Mouse (Mus musculus) layer of hippocampus, adult 8-10 months (tissue): ENCODE data around the gene Ppp1r37. TPM values are rescaled to one million over a fixed set of nuclear protein-coding genes. Genes with fewer than 3 reads are reported as not detected.

Experiments used
- DNase-seq, 2 experiments: peaks; one replicate each; pipeline ENCODE4 v3.0.0; 2022; ENCODE audit warnings: low spot score in 2 of 2
- total RNA-seq, 4 experiments: library from RNA; stranded (reverse); gene quantifications; 2 replicates each; pipeline ENCODE4 v1.2.4; 2022

The Ppp1r37 gene
- total RNA-seq, 4 experiments from 2014 or later, result 97.7 to 120 (median 108) TPM

- DNase-seq, result no peak
Measured at GRCm38 (mm10) chr7:19503481-19504068, 59.3 kb downstream of the Ppp1r37 start.

- DNase-seq, result no peak
Measured at GRCm38 (mm10) chr7:19501658-19502057, 61.2 kb downstream of the Ppp1r37 start.

GRCm38 (mm10) chr7:19500420-19501363, 62.2 kb downstream of the Ppp1r37 start:
- DNase-seq, result no peak

- no peak for DNase-seq
Measured at GRCm38 (mm10) chr7:19498326-19498725, 64.5 kb downstream of the Ppp1r37 start.

GRCm38 (mm10) chr7:19496214-19496555, 66.7 kb downstream of the Ppp1r37 start:
- no peak for DNase-seq

- DNase-seq, result no peak
Measured at GRCm38 (mm10) chr7:19495521-19496213, 67.2 kb downstream of the Ppp1r37 start.

- no peak for DNase-seq
Measured at GRCm38 (mm10) chr7:19494751-19495474, 68.0 kb downstream of the Ppp1r37 start.

- no peak for DNase-seq
Measured at GRCm38 (mm10) chr7:19491731-19492130, 71.1 kb downstream of the Ppp1r37 start.

GRCm38 (mm10) chr7:19489525-19489924, 73.4 kb downstream of the Ppp1r37 start:
- DNase-seq, result no peak

- no peak for DNase-seq
Measured at GRCm38 (mm10) chr7:19486549-19486948, 76.3 kb downstream of the Ppp1r37 start.

- no peak for DNase-seq
Measured at GRCm38 (mm10) chr7:19485488-19485887, 77.4 kb downstream of the Ppp1r37 start.

- no peak for DNase-seq
Measured at GRCm38 (mm10) chr7:19483281-19483680, 79.6 kb downstream of the Ppp1r37 start.

Other genes with a start within 250 kb of the Ppp1r37 start
- gene Ercc1, start 218.3 kb downstream of the Ppp1r37 start, total RNA-seq, result 10 to 100 TPM; 41.9 to 47.8 (median 43.2) TPM
- gene Cd3eap, start 203.6 kb downstream of the Ppp1r37 start, total RNA-seq, result 10 to 100 TPM; 18.3 to 20.2 (median 19.0) TPM
- gene Ppp1r13l, start 203.3 kb downstream of the Ppp1r37 start, total RNA-seq, result 1 to 10 TPM; 5.7 to 9.2 (median 8.1) TPM
- 10 to 100 TPM; 36.0 to 41.5 (median 37.7) TPM for gene Ercc2, start 181.1 kb downstream of the Ppp1r37 start, total RNA-seq
- 1 to 10 TPM; 3.7 to 8.4 (median 6.9) TPM for gene Klc3, start 159.0 kb downstream of the Ppp1r37 start, total RNA-seq
- 1 to 10 TPM in 1 of 4 experiments, under 1 TPM in 1, not detected in 2; 0.18 to 4.8 TPM for gene Ckm, start 158.3 kb downstream of the Ppp1r37 start, total RNA-seq
- gene Mark4, start 104.3 kb downstream of the Ppp1r37 start, total RNA-seq, result 100 to 1,000 TPM in 1 of 4 experiments, 10 to 100 TPM in 3; 87.6 to 103 (median 95.0) TPM
- gene Exoc3l2, start 99.7 kb downstream of the Ppp1r37 start, total RNA-seq, result under 1 TPM; 0.08 to 0.41 (median 0.38) TPM
- gene Bloc1s3, start 54.7 kb downstream of the Ppp1r37 start, total RNA-seq, result 1 to 10 TPM; 4.7 to 6.7 (median 5.9) TPM
- gene Trappc6a, start 54.7 kb downstream of the Ppp1r37 start, total RNA-seq, result 10 to 100 TPM; 17.1 to 25.2 (median 21.6) TPM
- gene Nkpd1, start 45.2 kb downstream of the Ppp1r37 start, total RNA-seq, result under 1 TPM; 0.39 to 0.86 (median 0.77) TPM
- 1 to 10 TPM in 2 of 4 experiments, under 1 TPM in 2; 0.90 to 1.3 (median 1.0) TPM for gene Zfp296, start 14.2 kb upstream of the Ppp1r37 start, total RNA-seq
- 10 to 100 TPM; 43.4 to 54.4 (median 49.2) TPM for gene Gemin7, start 14.5 kb upstream of the Ppp1r37 start, total RNA-seq
- 100 to 1,000 TPM in 2 of 4 experiments, 10 to 100 TPM in 2; 96.9 to 109 (median 101) TPM for gene Clasrp, start 41.4 kb upstream of the Ppp1r37 start, total RNA-seq
- 10 to 100 TPM in 2 of 4 experiments, 1 to 10 TPM in 2; 8.3 to 11.2 (median 10.5) TPM for gene Relb, start 66.4 kb upstream of the Ppp1r37 start, total RNA-seq
- gene Clptm1, start 102.0 kb upstream of the Ppp1r37 start, total RNA-seq, result 100 to 1,000 TPM; 140 to 150 (median 146) TPM
- gene Apoc2, start 114.9 kb upstream of the Ppp1r37 start, total RNA-seq, result under 1 TPM in 1 of 4 experiments, not detected in 3; 0.66 TPM
- not detected for gene Gm44805, start 118.3 kb upstream of the Ppp1r37 start, total RNA-seq
- gene Apoc4, start 118.4 kb upstream of the Ppp1r37 start, total RNA-seq, result 1 to 10 TPM in 1 of 4 experiments, not detected in 3; 1.2 TPM
- gene Apoc1, start 129.6 kb upstream of the Ppp1r37 start, total RNA-seq, result 10 to 100 TPM in 1 of 4 experiments, 1 to 10 TPM in 3; 5.3 to 10.7 (median 6.0) TPM
- gene Apoe, start 136.1 kb upstream of the Ppp1r37 start, total RNA-seq, result 1,000 to 10,000 TPM; 1,861 to 4,366 (median 2,827) TPM
- 100 to 1,000 TPM; 104 to 112 (median 109) TPM for gene Tomm40, start 152.4 kb upstream of the Ppp1r37 start, total RNA-seq
- gene Nectin2, start 187.4 kb upstream of the Ppp1r37 start, total RNA-seq, result 1 to 10 TPM; 5.7 to 8.2 (median 7.0) TPM
- gene Bcam, start 207.9 kb upstream of the Ppp1r37 start, total RNA-seq, result 10 to 100 TPM; 11.0 to 15.2 (median 13.2) TPM
- not detected for gene Cblc, start 233.7 kb upstream of the Ppp1r37 start, total RNA-seq